29 mouse cellular contexts compared by ENCODE assay signal in genomic region chr11:108360983-108361382, GRCm38 (mm10). TPM values are rescaled to one million over a fixed set of nuclear protein-coding genes. Genes with fewer than 3 reads are reported as not detected.
"Had no signal": no experiment of that assay in that cellular context is flagged by ENCODE, and none has a peak within 500 bp of the region (broad histone marks: within the 10 kb centered on the region; RNA-seq: fewer than 3 reads in every experiment).

No protein-coding gene starts in this region.

- H3K36me3 ChIP-seq: heart, embryonic 10.5 days; heart, embryonic 12.5 days; hindbrain, embryonic 13.5 days; hindbrain, embryonic 15.5 days; kidney, embryonic 15.5 days; limb, embryonic 13.5 days; limb, embryonic 15.5 days had no signal

- H3K9me3 ChIP-seq: heart, embryonic 10.5 days; heart, embryonic 12.5 days; hindbrain, embryonic 13.5 days; hindbrain, embryonic 15.5 days; kidney, embryonic 15.5 days; limb, embryonic 13.5 days; limb, embryonic 15.5 days had no signal

- H3K4me3 ChIP-seq: heart, embryonic 10.5 days; heart, embryonic 12.5 days; hindbrain, embryonic 13.5 days; hindbrain, embryonic 15.5 days; kidney, embryonic 15.5 days; limb, embryonic 13.5 days; limb, embryonic 15.5 days had no signal

- H3K4me1 ChIP-seq: hindbrain, embryonic 13.5 days; hindbrain, embryonic 15.5 days had no signal

- H3K4me2 ChIP-seq: heart, embryonic 12.5 days; hindbrain, embryonic 13.5 days; hindbrain, embryonic 15.5 days; kidney, embryonic 15.5 days; limb, embryonic 13.5 days; limb, embryonic 15.5 days had no signal

- H3K27ac ChIP-seq: heart, embryonic 10.5 days; hindbrain, embryonic 13.5 days; hindbrain, embryonic 15.5 days; hindbrain, postnatal 0 days; kidney, embryonic 15.5 days; kidney, postnatal 0 days; limb, embryonic 13.5 days; limb, embryonic 15.5 days; liver, embryonic 14.5 days had no signal

- H3K9ac ChIP-seq: heart, embryonic 12.5 days; hindbrain, embryonic 13.5 days; hindbrain, embryonic 15.5 days; kidney, embryonic 15.5 days; limb, embryonic 13.5 days; limb, embryonic 15.5 days; liver, embryonic 14.5 days had no signal

- H3K27me3 ChIP-seq: heart, embryonic 12.5 days; hindbrain, embryonic 15.5 days; kidney, embryonic 15.5 days; limb, embryonic 13.5 days; limb, embryonic 15.5 days had no signal

- DNase-seq: gastrocnemius, postnatal 14 days; gastrocnemius, postnatal 36 days; heart, adult 18-20 months; heart, postnatal 14 days; heart, postnatal 36 days; kidney, adult 11 months; kidney, adult 2 months; kidney, adult 9 months; kidney, postnatal 14 days; kidney, postnatal 36 days; layer of hippocampus, adult 9-11 months; layer of hippocampus, postnatal 36 days; left cerebral cortex, postnatal 4 days had no signal

- ATAC-seq: hindbrain, postnatal 0 days; intestine, embryonic 16.5 days had no signal

RNA-seq across cellular contexts. Expression of gene Apoh, which starts 17.8 kb away (rescaled TPM):
- total RNA-seq: heart, adult 8-10 months; heart, postnatal 14 days; heart, postnatal 36 days; hematopoietic stem cell, adult 5-6 weeks; hindbrain, postnatal 0 days; left cerebral cortex, postnatal 4 days had no signal
- polyA plus RNA-seq: heart, embryonic 14.5 days; intestine, embryonic 14.5 days; kidney, adult 2 months; limb, embryonic 11.5 days; limb, embryonic 13.5 days had no signal
